Mouse (Mus musculus) ES-E14 (cell line): Measurements from ENCODE around the gene Glrx. TPM values are rescaled to one million over a fixed set of nuclear protein-coding genes. Genes with fewer than 3 reads are reported as not detected.

Experiments
- DNase-seq: peaks from one replicate; pipeline ENCODE4 v3.0.0-alpha.2; 2013; ENCODE audit warnings: low read depth, low spot score
- H3K27ac ChIP-seq: 2 replicates; pipeline ENCODE4 v1.5.1; 2012; ENCODE audit warnings: low read depth, mild to moderate bottlenecking, low read length, moderate library complexity, mixed read lengths; ENCODE audit not compliant: poor library complexity, insufficient read depth, severe bottlenecking
- H3K36me3 ChIP-seq: 2 replicates; pipeline ENCODE4 v1.6.1; 2012; ENCODE audit warnings: mild to moderate bottlenecking, low read length, moderate library complexity, mixed read lengths; ENCODE audit not compliant: control insufficient read depth, poor library complexity, insufficient read depth, severe bottlenecking
- H3K4me1 ChIP-seq, 2 experiments: fragments of 150-350 bp in 1 of 2; sonication (generic) in 1 of 2; 2 replicates each; pipeline ENCODE4 v1.6.1; 2012; ENCODE audit warnings: low read length in 2 of 2, mild to moderate bottlenecking in 1 of 2, mixed read lengths in 1 of 2; ENCODE audit not compliant: control insufficient read depth in 2 of 2, insufficient read depth in 2 of 2, poor library complexity in 1 of 2
- H3K4me3 ChIP-seq, 2 experiments: fragments of 150-350 bp in 1 of 2; sonication (generic) in 1 of 2; 2 replicates each; pipeline ENCODE4 v1.5.1; 2012; ENCODE audit warnings: low read length in 2 of 2, low read depth in 1 of 2, mild to moderate bottlenecking in 1 of 2, mixed read lengths in 1 of 2; ENCODE audit not compliant: insufficient read depth in 1 of 2, poor library complexity in 1 of 2, severe bottlenecking in 1 of 2
- H3K9ac ChIP-seq: 2 replicates; pipeline ENCODE4 v1.6.1; 2012; ENCODE audit warnings: low read depth, mild to moderate bottlenecking, low read length, mixed read lengths; ENCODE audit not compliant: poor library complexity, insufficient read depth, severe bottlenecking
- H3K9me3 ChIP-seq: fragments of 150-350 bp; sonication (generic); 2 replicates; pipeline ENCODE4 v1.6.1; 2012; ENCODE audit warnings: low read depth, mild to moderate bottlenecking, low read length; ENCODE audit not compliant: control insufficient read depth, insufficient read depth
- CHD2 ChIP-seq: IDR thresholded peaks from 2 replicates; pipeline ENCODE4 v1.6.1; 2014; ENCODE audit warnings: mild to moderate bottlenecking, low read depth, low read length, inconsistent platforms
- HCFC1 ChIP-seq: IDR thresholded peaks from 2 replicates; pipeline ENCODE4 v1.6.1; 2012; ENCODE audit warnings: low read length, inconsistent platforms, borderline replicate concordance; ENCODE audit not compliant: insufficient read depth
- MAFK ChIP-seq: IDR thresholded peaks from 2 replicates; pipeline ENCODE4 v1.6.1; 2014; ENCODE audit warnings: mild to moderate bottlenecking, low read depth, low read length, inconsistent platforms; ENCODE audit not compliant: insufficient read depth
- ZC3H11A ChIP-seq: IDR thresholded peaks from 2 replicates; pipeline ENCODE4 v1.6.1; 2012; ENCODE audit warnings: low read depth, mild to moderate bottlenecking, inconsistent platforms, low read length, borderline replicate concordance
- ZNF384 ChIP-seq: IDR thresholded peaks from 2 replicates; pipeline ENCODE4 v1.6.1; 2012; ENCODE audit warnings: low read depth, low read length, inconsistent platforms
- in situ Hi-C, 2 experiments: fragments of 600-800 bp; cut with MboI; formaldehyde crosslinking; loops; one replicate each; pipeline ENCODE4 v1.15.1; 2025; ENCODE audit warnings: low sequenced_read_pairs in 2 of 2, inconsistent platforms in 1 of 2; ENCODE audit not compliant: unreplicated experiment in 2 of 2
- total RNA-seq: library from RNA; depleted of rRNA; stranded (reverse); fragments of 300-350 nt; gene quantifications from 2 replicates; pipeline ENCODE4 v1.2.3, GENCODE M21; 2012; rRNA removed

Glrx gene
- total RNA-seq, 1 experiment = 11.9 TPM

DNA sequence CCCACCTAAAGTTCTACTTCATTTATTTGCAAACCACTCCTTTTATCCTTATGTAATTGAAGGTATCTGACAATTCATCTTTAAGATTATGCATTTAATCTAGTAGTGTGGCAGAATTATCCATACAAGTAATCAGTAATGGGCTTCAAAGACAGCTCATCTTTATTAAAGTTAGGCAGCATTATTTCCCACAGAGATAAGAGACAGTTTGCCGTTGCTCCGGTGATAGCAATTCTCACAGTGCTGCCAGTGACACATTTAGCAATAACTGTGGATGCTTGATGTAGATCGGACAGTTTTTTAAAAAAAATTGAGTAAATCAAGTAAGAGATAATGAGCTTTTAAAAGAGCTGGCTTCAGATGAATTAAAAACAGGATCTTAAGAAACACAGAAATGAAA, 52.6 kb downstream of the Glrx start:
- no peak for TF ChIP-seq MAFK
- TF ChIP-seq ZNF384 = no peak
- TF ChIP-seq HCFC1 = no peak
- TF ChIP-seq CHD2 = no peak
- TF ChIP-seq ZC3H11A = no peak
- Histone ChIP-seq H3K27ac (no peak overlapping the region), H3K36me3 (no peaks in the 10 kb centered on the region), H3K4me3 (no peak overlapping the region), H3K9me3 (no peaks in the 10 kb centered on the region), H3K4me1 (no peaks in the 10 kb centered on the region), H3K9ac (no peak overlapping the region)
- in situ Hi-C loops = no loop called here
- DNase-seq = no peak

DNA sequence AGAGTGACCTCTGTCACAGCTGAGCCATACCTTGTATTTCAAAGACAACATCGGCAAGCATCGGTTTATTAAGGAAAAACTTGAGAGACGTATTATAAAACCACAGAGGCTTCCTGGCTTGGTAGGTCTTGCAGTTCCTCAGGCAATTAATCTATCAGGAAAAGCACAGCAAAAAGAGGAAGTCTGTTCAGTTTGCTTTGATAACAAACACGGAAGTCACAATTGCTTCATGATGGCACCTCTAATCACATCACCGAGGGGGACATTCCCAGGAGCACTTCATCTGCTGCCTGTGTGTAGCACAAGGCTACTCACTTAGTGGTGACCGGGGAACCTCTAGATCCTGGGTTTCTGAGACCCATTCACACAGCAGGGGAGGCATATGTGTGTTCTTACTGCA, 53.2 kb downstream of the Glrx start:
- no peaks in the 10 kb centered on the region for H3K9me3 ChIP-seq
- in situ Hi-C loops = no loop called here
- no peak for DNase-seq
- TF ChIP-seq ZNF384 (no peak), ZC3H11A (no peak), HCFC1 (no peak), MAFK (no peak), CHD2 (no peak)
- H3K9ac ChIP-seq = no peak overlapping the region
- H3K27ac ChIP-seq = no peak overlapping the region
- H3K4me3 ChIP-seq = no peak overlapping the region
- no peaks in the 10 kb centered on the region for H3K4me1 ChIP-seq
- H3K36me3 ChIP-seq = no peaks in the 10 kb centered on the region

Other genes with a start within 250 kb of the Glrx start
- gene Ell2, start 133.1 kb upstream of the Glrx start, total RNA-seq = 21.4 and 26.7 TPM in 2 replicates
- gene Rhobtb3, start 104.1 kb downstream of the Glrx start, total RNA-seq = 7.3 and 8.9 TPM in 2 replicates
- gene Spata9, start 127.3 kb downstream of the Glrx start, total RNA-seq = not detected in 2 replicates
- 6.5 and 8.9 TPM in 2 replicates for gene Rfesd, start 178.9 kb downstream of the Glrx start, total RNA-seq
- 0.11 and 0.27 TPM in 2 replicates for gene Gpr150, start 217.1 kb downstream of the Glrx start, total RNA-seq